Mouse (Mus musculus) monocyte, adult 59 days (primary cell): Measurements from ENCODE around the gene Rpl4. TPM values are rescaled to one million over a fixed set of nuclear protein-coding genes. Genes with fewer than 3 reads are reported as not detected.

Experiments used
- total RNA-seq, 2 experiments: library from RNA; stranded (reverse); gene quantifications; one replicate each; pipeline ENCODE4 v1.2.4; 2023

Gene Rpl4
- total RNA-seq, result 1,000 to 10,000 TPM; 1,059 to 1,121 TPM

GRCm38 (mm10) chr9:64172816-64173665 lies at the start of gene Rpl4, which contains the start of gene Zwilch:
Gene Rpl4 (plus strand): TSS chr9:64173375.
Gene Zwilch (minus strand): TSS chr9:64173104.

GRCm38 (mm10) chr9:64178974-64179646 lies 5.9 kb downstream of the Rpl4 start, which contains the start of gene Snapc5:
Gene Snapc5 (plus strand): TSS chr9:64179274.

Other genes starting within 250 kb of the Rpl4 start
- gene Smad6, start 151.3 kb upstream of the Rpl4 start, total RNA-seq, result 1 to 10 TPM; 4.2 to 4.6 TPM
- gene Lctl, start 56.2 kb upstream of the Rpl4 start, total RNA-seq, result not detected
- gene Zwilch, start 271 bp upstream of the Rpl4 start, total RNA-seq, result 1 to 10 TPM; 1.0 to 2.8 TPM
- 10 to 100 TPM; 30.2 to 33.2 TPM for gene Snapc5, start 5.9 kb downstream of the Rpl4 start, total RNA-seq
- gene Uchl4, start 61.8 kb downstream of the Rpl4 start, total RNA-seq, result 1 to 10 TPM in 1 of 2 experiments, under 1 TPM in 1; 0.85 to 1.1 TPM
- gene Map2k1, start 80.3 kb downstream of the Rpl4 start, total RNA-seq, result 100 to 1,000 TPM; 128 to 144 TPM
- 1 to 10 TPM; 7.6 to 9.4 TPM for gene Tipin, start 108.2 kb downstream of the Rpl4 start, total RNA-seq
- gene Dis3l, start 167.9 kb downstream of the Rpl4 start, total RNA-seq, result 10 to 100 TPM; 19.8 to 21.5 TPM
- gene Megf11, start 212.3 kb downstream of the Rpl4 start, total RNA-seq, result not detected